Mouse (Mus musculus) intestine, embryonic 15.5 days (tissue): ENCODE results near the gene Masp1. TPM values are rescaled to one million over a fixed set of nuclear protein-coding genes. Genes with fewer than 3 reads are reported as not detected.

Experiments used
- ATAC-seq: fragments of 200-750 bp; cut with Nextera tagmentation; 2 replicates; pipeline ENCODE4 v1.8.0; 2017; ENCODE audit warnings: moderate TSS enrichment, moderate library complexity
- H3K27ac ChIP-seq: fragments of 300-500 bp; sonication (generic); 2 replicates; pipeline ENCODE4 v1.5.1; 2015; ENCODE audit warnings: mild to moderate bottlenecking, inconsistent platforms
- H3K27me3 ChIP-seq: fragments of 300-500 bp; sonication (generic); replicated peaks from 2 replicates; pipeline ENCODE4 v1.6.1; 2015; ENCODE audit warnings: inconsistent platforms
- H3K36me3 ChIP-seq: fragments of 300-500 bp; sonication (generic); 2 replicates; pipeline ENCODE4 v1.6.1; 2015; ENCODE audit warnings: inconsistent platforms
- H3K4me1 ChIP-seq: fragments of 300-500 bp; sonication (generic); replicated peaks from 2 replicates; pipeline ENCODE4 v1.6.1; 2015; ENCODE audit warnings: inconsistent platforms
- H3K4me2 ChIP-seq: fragments of 300-500 bp; sonication (generic); replicated peaks from 2 replicates; pipeline ENCODE4 v1.6.1; 2015; ENCODE audit warnings: mild to moderate bottlenecking, inconsistent platforms
- H3K4me3 ChIP-seq: fragments of 300-500 bp; sonication (generic); replicated peaks from 2 replicates; pipeline ENCODE4 v1.5.1; 2015; ENCODE audit warnings: inconsistent platforms
- H3K9ac ChIP-seq: fragments of 300-500 bp; sonication (generic); 2 replicates; pipeline ENCODE4 v1.6.1; 2015; ENCODE audit warnings: inconsistent platforms
- H3K9me3 ChIP-seq: fragments of 300-500 bp; sonication (generic); 2 replicates; pipeline ENCODE4 v1.6.1; 2016; ENCODE audit warnings: inconsistent platforms
- WGBS: fragments of 180-500 bp; shearing (Covaris S2); methylation state at CpG from one replicate; pipeline ENCODE4 v1.1.7; 2015; 5-methylcytosine and 5-hydroxymethylcytosine counted together
- polyA plus RNA-seq: library from polyadenylated mRNA; unstranded; fragments of >200 nt; fragmentation: Nextera tagmentation; extraction: Ambion mirVana; gene quantifications from 2 replicates; pipeline ENCODE4 v1.2.1, GENCODE M21; 2015

Gene Masp1
- polyA plus RNA-seq, 1 experiment from 2014 or later = 4.5 TPM

DNA sequence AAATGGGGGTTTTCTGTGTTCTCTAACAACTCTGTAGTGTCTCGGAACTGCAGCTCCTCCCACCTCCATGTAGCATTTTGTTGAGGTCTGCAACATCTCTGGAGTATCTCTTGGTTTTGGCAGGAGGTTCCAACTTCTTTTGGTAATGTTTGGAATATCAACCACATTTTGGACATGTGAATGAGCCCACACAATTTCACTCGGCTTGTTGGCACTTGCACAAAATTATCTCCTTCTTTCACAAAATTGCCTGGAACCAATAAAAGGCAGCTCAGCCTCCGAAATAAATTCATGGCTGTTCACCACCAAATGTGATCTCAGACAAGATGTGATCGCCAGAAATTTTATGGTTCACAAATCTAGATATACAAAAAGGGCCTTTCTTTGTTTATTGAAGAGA is 8.6 kb upstream of the Masp1 start:
- H3K36me3 ChIP-seq = no peaks in the 10 kb centered on the region
- H3K9me3 ChIP-seq = no peaks in the 10 kb centered on the region
- ATAC-seq = no peak
- WGBS = 53% methylated on average over 4 of the region's 4 CpGs
- no peak overlapping the region for H3K27ac ChIP-seq
- H3K9ac ChIP-seq = no peak overlapping the region
- H3K4me3 ChIP-seq = no peak overlapping the region
- no peak overlapping the region for H3K4me2 ChIP-seq
- H3K27me3 ChIP-seq = no peaks in the 10 kb centered on the region
- no peaks in the 10 kb centered on the region for H3K4me1 ChIP-seq

DNA sequence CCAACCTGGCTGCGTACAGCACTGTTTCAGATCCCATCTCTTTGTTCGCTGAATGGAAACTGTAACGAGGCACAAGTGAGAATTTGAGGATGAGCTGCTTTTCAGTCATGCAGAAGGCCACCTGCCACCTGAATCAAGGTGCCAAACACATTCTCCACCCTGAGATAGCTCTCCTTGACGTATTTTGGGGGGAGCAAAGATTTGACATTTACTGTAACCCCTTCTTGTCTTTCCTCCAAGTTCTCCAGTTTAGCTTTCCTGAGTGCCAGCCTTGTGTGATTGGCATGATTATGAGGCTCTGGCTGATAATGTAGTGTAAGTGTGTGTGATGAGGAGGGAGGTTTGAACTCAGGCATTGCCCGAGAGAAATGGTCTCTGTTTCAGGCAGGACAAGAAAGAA is 1.5 kb upstream of the Masp1 start:
- no peaks in the 10 kb centered on the region for H3K9me3 ChIP-seq
- H3K27me3 ChIP-seq = no peaks in the 10 kb centered on the region
- no peak for ATAC-seq
- no peak overlapping the region for H3K9ac ChIP-seq
- peaks cover 10% of the 10 kb centered on the region; the same call in 1 of the 2 replicates for H3K4me1 ChIP-seq
- no peak overlapping the region for H3K27ac ChIP-seq
- 83% methylated on average over 5 of the region's 5 CpGs for WGBS
- H3K36me3 ChIP-seq = no peaks in the 10 kb centered on the region
- no peak overlapping the region for H3K4me2 ChIP-seq
- H3K4me3 ChIP-seq = no peak overlapping the region

DNA sequence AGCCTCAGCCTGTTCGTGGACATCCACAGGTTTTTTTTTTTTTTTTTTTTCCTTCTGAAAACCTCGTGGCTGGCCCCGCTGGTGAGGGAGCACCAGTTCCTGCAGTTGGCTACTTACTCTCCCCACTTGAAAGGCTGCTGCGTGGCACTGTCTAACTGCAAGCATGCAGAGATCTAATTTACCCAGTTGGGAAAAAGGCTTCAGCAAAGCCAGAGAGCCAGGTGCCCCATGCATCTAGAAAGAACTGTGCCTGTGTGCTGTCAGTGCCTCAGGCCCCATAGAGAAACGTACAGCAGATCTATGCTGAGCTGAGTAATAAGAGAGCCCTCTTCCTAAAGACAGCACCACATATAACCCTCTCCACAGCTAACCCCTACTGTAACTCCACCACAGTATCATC is 477 bp upstream of the Masp1 start:
- ATAC-seq = no peak
- Histone ChIP-seq H3K27ac (no peak overlapping the region), H3K9ac (no peak overlapping the region), H3K36me3 (no peaks in the 10 kb centered on the region), H3K4me1 (peaks cover 13% of the 10 kb centered on the region; the same call in 1 of the 2 replicates), H3K4me3 (no peak overlapping the region), H3K9me3 (no peaks in the 10 kb centered on the region), H3K4me2 (peak overlapping the region; percentile 60; the same call in 1 of the 2 replicates), H3K27me3 (no peaks in the 10 kb centered on the region)
- 24% methylated on average over 5 of the region's 5 CpGs for WGBS

DNA sequence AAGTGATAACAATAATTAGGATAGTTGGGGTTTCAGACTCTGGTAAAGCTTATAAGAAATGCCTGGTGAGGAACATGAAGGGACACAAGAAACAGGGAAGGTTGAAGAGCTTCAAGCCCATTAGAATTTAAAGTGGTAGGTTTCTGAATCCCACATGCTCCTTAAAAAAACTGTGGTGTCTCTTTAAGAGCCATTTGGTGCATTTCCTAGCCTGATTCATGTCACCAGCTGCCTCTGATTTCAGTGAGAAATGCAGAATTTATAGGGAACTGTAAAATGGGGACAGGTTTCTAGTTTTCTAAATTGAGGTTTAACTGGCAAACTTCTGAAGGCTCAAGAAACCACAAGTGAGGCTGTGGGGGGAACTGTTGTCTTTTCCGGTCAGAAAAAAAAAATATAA is 844 bp downstream of the Masp1 start:
- Histone ChIP-seq H3K4me2 (peak overlapping the region; percentile 60), H3K27ac (no peak overlapping the region)

DNA sequence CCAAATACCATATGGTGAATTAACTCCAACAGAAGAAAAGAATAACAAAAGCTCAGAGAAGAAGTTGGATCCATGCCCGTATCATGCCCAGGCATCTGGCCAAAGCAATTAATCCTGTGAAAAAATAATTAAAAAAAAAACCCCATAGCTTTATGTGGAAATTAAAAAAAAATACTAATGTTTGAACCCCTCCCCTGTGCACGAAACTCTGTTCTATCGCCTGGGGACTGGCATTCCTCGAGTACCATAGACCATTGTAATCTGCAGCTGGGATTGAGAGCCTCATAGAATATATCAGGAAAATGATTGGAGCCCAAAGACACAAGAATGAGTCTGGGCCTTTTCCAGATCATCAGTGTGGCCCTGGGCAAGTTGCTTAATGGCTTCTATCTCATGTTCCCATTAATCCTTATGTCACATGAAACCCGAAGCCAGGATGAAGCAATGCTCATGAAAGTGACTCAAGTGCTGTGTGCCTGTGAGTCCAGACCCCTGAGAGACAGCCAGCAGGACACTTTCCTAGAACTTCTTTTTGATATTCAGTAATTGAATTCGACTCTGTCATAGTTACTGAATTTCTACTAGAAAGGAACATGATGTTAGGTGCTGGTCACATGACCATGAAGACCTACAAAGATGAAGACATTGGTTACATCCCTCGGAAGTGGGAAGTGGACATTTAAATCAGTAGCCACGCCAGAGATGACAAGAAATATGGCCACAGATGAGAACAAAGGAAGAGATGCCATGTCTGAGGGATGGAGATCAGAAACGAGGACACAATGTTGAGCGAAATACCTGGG is 1.8 kb downstream of the Masp1 start:
- Histone ChIP-seq H3K27me3 (no peaks in the 10 kb centered on the region), H3K27ac (no peak overlapping the region), H3K9ac (no peak overlapping the region), H3K4me2 (no peak overlapping the region), H3K36me3 (no peaks in the 10 kb centered on the region), H3K9me3 (no peaks in the 10 kb centered on the region), H3K4me1 (peaks cover 15% of the 10 kb centered on the region; the same call in 1 of the 2 replicates), H3K4me3 (no peak overlapping the region)
- ATAC-seq = no peak
- 69% methylated on average over 10 of the region's 10 CpGs for WGBS

More for the DNA sequence above, 844 bp downstream of the Masp1 start:
- H3K36me3 ChIP-seq = no peaks in the 10 kb centered on the region
- WGBS = 3% methylated on average over 1 of the region's 1 CpGs
- H3K27me3 ChIP-seq = no peaks in the 10 kb centered on the region
- no peak for ATAC-seq
- H3K9me3 ChIP-seq = no peaks in the 10 kb centered on the region
- peak overlapping the region; percentile 22; the same call in 1 of the 2 replicates for H3K4me3 ChIP-seq
- H3K9ac ChIP-seq = no peak overlapping the region
- peaks cover 15% of the 10 kb centered on the region; the same call in 1 of the 2 replicates for H3K4me1 ChIP-seq

DNA sequence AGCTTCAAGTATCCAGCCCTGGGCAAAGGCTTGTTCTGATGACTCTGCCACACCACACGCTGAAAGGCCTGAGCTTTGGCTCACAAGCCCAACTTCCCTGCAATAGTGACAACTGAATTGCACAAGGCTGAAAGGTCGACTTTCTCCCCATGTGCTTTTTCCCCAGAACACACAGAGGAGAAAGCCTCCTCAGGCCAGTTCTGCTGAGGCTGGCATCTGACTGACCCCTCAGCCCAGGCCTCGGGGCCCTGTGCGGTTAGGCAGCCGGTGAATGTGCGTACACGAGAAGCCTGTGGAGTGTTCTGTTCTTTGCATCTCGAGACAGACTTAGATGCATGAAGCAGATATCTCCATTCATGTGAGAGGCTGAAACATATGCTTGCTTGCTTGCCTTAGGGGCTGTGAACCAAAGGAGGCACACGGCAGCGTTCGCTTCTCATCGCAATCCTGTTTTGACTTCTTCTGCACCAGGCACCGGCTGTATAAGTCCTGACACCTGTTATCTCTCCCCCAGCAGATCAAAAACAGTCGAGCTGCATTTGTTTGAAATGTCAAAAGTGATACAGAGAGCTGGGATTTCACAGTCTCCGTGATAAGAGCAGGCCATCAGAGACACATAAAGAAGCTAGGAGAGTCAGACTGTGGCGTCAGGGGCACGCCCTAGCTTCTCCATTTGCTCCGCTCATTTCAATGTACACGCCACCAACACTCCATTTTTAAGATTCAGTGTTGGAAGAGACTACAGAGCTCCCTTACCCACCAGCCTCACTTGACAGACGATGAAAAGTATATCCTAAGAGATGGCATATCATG is 2.7 kb downstream of the Masp1 start:
- no peak overlapping the region for H3K9ac ChIP-seq
- ATAC-seq = no peak
- H3K4me1 ChIP-seq = peaks cover 13% of the 10 kb centered on the region; the same call in 1 of the 2 replicates
- no peaks in the 10 kb centered on the region for H3K9me3 ChIP-seq
- 55% methylated on average over 20 of the region's 20 CpGs for WGBS
- H3K4me3 ChIP-seq = no peak overlapping the region
- H3K4me2 ChIP-seq = no peak overlapping the region
- no peaks in the 10 kb centered on the region for H3K27me3 ChIP-seq
- no peaks in the 10 kb centered on the region for H3K36me3 ChIP-seq
- no peak overlapping the region for H3K27ac ChIP-seq

DNA sequence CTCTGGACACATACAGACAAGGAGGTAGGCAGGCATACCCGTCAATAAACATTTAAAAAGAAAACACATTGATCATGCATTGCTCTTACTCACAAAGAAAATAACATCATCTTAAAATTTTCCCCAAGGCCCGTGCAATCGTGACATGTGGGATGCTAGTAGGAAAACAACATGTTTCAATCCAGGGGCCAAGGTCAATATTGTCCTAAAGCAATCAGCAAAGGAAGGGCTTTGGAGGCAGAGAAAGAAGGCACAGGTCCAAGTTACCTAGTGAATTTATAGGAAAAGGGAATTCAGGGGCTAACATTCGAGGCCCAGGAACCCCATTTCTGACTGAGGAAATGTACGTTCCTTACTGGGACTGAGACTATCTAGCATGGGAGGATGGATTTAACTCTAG is 3.4 kb downstream of the Masp1 start:
- Histone ChIP-seq H3K36me3 (no peaks in the 10 kb centered on the region), H3K4me2 (no peak overlapping the region), H3K9me3 (no peaks in the 10 kb centered on the region), H3K27ac (no peak overlapping the region), H3K9ac (no peak overlapping the region), H3K4me1 (peaks cover 11% of the 10 kb centered on the region; the same call in 1 of the 2 replicates), H3K4me3 (no peak overlapping the region), H3K27me3 (no peaks in the 10 kb centered on the region)
- 84% methylated on average over 5 of the region's 5 CpGs for WGBS
- no peak for ATAC-seq

DNA sequence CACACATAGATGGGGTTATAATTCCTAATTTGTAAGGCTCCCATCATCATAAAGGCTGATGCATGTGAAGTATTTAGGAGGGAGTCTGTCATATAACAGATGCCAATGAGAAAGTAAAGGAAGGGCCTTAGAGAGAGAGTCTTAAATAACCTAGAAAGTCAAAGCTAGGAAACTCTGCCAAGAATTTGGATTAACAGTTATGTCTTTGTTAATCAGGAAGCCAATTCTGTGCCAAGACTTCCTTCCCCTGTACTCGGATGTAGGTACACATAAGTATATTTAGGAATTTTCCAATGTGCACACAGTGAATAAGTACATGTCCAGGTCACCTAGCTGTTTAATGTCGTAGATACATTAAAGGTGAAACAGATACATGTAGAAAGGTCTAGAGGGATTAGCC is 4.0 kb downstream of the Masp1 start:
- Histone ChIP-seq H3K27ac (no peak overlapping the region), H3K36me3 (no peaks in the 10 kb centered on the region), H3K27me3 (no peaks in the 10 kb centered on the region), H3K4me1 (peaks cover 11% of the 10 kb centered on the region; the same call in 1 of the 2 replicates), H3K9me3 (no peaks in the 10 kb centered on the region), H3K4me3 (no peak overlapping the region), H3K9ac (no peak overlapping the region), H3K4me2 (no peak overlapping the region)
- WGBS = 59% methylated on average over 2 of the region's 2 CpGs
- ATAC-seq = no peak

DNA sequence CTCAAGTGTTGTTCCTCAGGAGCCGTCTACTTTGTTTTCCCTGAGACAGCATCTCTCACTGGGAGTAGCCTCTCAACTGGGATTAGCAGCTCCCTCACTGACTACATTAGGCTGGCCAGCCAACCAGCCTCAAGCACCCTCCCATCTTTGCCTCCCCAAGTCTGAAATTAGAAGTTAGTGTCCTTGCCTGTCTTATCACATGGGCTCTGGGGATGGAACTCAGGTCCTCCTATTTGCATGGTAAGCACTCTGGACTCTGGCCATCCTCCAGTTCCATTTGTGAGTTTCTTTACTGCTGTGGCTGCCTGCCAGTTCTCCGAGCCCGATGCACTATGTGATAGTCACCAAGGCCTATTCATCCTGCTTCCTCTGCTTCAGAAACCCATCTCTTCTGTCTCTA is 4.8 kb downstream of the Masp1 start:
- Histone ChIP-seq H3K4me2 (no peak overlapping the region), H3K9me3 (no peaks in the 10 kb centered on the region), H3K27me3 (no peaks in the 10 kb centered on the region), H3K9ac (no peak overlapping the region), H3K4me3 (no peak overlapping the region), H3K27ac (no peak overlapping the region), H3K4me1 (peaks cover 8% of the 10 kb centered on the region; the same call in 1 of the 2 replicates), H3K36me3 (no peaks in the 10 kb centered on the region)
- peak; percentile 51; the same call in 1 of the 2 replicates for ATAC-seq
- WGBS = 40% methylated on average over 3 of the region's 3 CpGs

DNA sequence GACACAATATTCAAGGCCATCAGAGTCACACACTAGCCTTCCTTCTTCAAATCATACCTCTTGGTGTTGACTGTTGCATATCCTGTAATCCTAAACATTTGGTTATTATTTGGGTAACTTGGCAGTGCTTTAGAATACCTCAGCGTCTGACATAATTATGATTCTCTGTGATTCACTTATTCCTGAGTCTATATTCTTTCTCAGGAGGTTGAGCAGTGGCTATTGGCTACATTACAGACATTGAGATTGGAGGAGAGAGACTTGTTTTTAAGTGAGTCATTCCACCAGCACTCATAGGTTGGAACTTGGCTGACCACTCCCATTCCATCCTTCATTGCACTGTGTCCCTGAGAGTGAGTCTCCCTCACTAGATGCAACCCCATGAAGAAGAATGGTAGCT is 7.2 kb downstream of the Masp1 start:
- no peaks in the 10 kb centered on the region for H3K36me3 ChIP-seq
- no peak for ATAC-seq
- no peak overlapping the region for H3K27ac ChIP-seq
- H3K4me2 ChIP-seq = no peak overlapping the region
- 93% methylated on average over 1 of the region's 1 CpGs for WGBS
- H3K27me3 ChIP-seq = no peaks in the 10 kb centered on the region
- no peak overlapping the region for H3K4me3 ChIP-seq
- 0 out of 2 replicates have a peak, but pooled peaks cover 5% of the 10 kb centered on the region for H3K4me1 ChIP-seq
- no peaks in the 10 kb centered on the region for H3K9me3 ChIP-seq
- no peak overlapping the region for H3K9ac ChIP-seq

DNA sequence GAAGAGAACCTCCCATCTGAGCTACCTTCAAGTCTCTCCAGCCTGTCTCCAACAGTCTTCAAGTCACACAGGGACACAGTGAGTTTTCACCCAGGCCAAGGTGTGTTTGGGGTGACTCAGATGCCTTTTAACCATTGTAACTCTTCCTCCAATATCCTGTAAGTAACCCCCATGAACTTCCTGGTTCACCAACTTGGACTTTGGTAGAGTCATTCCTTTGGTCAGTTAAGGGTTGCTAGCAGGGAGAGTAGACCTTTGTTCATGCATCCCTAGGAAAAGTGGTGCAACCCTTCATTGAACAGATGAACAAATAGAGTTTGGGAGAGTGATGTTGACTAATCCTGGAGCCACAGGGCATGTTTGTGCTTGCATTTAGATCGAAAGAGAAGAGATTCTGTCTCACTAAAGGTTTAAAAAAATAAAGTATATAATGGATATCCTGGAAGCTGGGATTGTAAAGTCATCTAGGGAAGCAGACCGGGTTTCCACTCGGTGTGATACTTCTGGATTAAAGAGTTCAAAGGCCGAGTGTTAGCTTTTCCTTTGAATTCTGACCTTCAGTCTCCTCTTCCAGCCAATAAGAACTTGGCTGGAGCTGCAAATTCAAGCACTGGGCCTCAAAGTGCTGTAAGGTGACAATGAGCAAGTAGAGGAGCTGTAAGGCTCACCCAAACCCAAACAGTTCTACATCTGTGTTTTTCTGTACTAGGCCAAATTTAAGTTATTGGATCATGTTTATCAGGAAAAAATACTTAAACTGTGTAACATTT is 9.3 kb downstream of the Masp1 start:
- ATAC-seq = no peak; the same call in 1 of the 2 replicates

More for the DNA sequence above, 9.3 kb downstream of the Masp1 start:
- Histone ChIP-seq H3K4me3 (no peak overlapping the region), H3K9ac (no peak overlapping the region), H3K4me1 (0 out of 2 replicates have a peak, but pooled peaks cover 5% of the 10 kb centered on the region), H3K36me3 (no peaks in the 10 kb centered on the region), H3K27ac (no peak overlapping the region), H3K4me2 (no peak overlapping the region), H3K27me3 (no peaks in the 10 kb centered on the region), H3K9me3 (no peaks in the 10 kb centered on the region)
- 66% methylated on average over 4 of the region's 4 CpGs for WGBS
